Mouse (Mus musculus): ENCODE results near the gene Slc12a3.

The Slc12a3 gene

DNA sequence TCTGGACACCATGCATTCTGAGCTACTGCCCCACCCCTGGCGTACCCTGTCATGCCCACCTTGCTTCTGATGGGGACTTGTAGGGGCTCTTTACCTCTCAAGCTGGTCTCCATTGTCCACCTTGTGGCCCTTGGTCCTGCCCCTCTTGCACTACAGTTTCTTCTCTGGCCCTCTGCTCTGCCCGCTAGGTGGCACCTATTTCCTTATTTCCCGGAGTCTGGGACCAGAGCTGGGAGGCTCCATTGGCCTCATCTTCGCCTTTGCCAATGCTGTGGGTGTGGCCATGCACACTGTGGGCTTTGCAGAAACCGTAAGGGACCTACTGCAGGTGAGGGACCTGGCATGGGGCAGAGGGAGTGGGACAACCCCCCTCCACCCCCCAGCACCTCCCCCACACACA is 4.3 kb downstream of the Slc12a3 start:
- DNase-seq (ENCODE audit: low spot score), result peak; percentile 27

DNA sequence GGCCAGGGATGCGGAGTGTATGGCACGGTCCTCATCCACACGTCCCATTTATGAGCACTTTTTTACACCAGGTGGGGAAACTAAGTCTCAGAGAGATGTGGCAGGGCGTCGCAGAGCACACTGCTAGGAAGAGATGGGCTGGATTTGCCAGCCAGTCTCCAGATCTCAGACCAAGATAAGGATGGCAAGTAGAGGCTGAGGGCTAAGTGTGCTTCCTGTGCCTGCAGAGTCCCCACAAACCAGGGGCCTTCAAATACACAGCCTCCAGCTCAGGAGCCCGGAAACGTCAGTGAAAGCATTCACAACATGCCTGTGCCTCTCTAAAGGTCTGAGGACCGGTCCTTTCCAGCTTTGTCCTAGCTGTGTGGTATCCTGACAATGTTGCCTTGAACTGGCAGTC is 8.6 kb downstream of the Slc12a3 start:
- no peak for DNase-seq (ENCODE audit: low spot score)

DNA sequence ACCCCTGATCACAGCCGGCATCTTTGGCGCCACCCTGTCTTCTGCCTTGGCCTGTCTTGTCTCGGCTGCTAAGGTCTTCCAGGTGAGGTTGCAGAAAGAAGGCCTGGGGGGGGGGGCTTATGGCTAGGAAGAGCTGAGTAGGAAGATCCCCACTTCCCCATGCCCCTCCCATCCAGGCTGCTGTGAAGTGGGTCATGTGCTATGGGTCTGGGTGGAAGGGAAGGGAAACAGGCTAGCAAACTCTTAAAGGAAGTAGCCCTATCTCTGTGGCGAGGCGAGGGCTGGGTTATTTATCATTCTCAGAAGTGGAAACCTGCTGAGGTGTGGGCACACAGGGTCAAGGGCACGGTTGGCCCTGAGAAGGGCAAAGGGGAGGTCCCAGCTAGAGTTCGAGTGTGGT is 11.8 kb downstream of the Slc12a3 start:
- DNase-seq (ENCODE audit: low spot score), result no peak

DNA sequence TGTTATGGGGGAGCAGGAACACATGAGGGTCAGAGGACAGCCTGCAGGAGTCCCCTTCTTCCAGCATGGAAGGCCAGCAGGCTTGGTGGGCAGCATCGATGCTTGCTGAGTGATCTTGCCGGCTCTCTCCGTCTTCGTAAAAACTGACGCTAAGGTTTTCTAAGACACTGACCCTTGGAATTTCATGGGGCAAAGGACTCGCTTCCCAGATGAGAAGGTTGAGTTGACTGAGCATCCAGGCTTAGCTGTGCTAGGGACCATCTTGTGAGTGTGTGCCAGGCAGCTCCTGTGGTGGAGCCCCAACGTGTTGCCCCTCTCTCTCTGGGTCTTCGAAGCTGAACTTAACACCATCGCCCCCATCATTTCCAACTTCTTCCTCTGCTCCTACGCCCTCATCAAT is 13.7 kb downstream of the Slc12a3 start:
- DNase-seq (ENCODE audit: low spot score), result no peak

DNA sequence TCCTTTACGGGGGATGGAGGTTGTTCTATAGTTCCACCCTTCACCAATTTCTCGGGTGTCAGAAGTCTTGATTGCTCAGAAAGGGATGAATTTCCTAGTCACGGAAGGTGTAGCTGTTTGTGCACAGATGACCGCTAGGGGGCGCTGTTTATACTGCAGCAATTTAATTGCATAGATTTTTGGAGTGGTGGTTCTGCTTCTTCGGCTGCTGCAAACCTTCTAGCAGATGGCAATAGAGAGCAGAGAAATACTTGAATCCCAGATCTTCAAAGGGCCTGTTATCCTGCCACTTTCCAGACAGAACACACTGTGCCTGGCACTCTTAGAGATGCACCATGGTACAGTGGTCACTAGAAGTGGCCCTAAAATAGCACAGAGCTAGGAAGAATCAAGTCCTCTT is 14.3 kb downstream of the Slc12a3 start:
- DNase-seq (ENCODE audit: low spot score), result peak; percentile 88

DNA sequence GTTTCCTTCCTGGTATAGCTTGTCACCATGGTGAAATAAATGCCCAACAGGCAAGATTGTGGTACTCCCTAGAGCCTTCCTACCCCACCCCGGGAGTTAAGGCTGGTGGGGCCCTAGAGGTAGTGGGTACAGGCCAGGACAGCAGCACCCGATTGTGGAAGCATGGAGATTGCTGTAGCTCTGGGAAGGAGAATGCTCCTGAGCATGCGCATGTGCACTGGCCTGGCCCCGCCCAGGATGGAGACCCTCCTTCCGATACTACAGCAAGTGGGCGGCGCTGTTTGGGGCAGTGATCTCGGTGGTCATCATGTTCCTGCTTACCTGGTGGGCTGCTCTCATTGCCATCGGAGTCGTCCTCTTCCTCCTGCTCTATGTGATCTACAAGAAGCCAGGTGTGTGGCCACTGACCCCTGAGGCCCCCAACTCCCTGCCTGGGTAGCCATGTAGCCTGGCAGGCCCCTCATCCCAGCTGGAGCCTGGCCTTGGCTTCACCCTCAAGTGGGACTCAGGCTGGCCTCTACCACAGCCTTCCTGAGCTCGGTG is 14.8 kb downstream of the Slc12a3 start:
- DNase-seq (ENCODE audit: low spot score), result no peak

DNA sequence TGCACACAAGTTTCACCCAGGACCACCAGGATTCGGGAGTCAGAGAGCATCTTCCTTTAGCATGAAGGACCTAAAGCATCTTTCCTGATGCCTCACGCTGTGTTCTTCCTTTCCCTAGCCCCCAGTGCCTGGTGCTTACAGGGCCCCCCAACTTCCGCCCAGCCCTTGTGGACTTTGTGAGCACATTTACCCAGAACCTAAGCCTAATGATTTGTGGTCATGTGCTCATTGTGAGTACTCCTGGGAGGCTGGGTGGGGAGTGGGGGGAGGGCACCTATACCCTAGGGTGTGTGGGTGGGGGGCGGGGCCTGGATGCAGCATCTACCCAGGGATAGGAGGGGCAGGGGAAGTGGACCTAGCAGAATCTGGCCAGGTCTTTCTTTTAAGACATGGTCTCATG is 16.7 kb downstream of the Slc12a3 start:
- DNase-seq (ENCODE audit: low spot score), result no peak

DNA sequence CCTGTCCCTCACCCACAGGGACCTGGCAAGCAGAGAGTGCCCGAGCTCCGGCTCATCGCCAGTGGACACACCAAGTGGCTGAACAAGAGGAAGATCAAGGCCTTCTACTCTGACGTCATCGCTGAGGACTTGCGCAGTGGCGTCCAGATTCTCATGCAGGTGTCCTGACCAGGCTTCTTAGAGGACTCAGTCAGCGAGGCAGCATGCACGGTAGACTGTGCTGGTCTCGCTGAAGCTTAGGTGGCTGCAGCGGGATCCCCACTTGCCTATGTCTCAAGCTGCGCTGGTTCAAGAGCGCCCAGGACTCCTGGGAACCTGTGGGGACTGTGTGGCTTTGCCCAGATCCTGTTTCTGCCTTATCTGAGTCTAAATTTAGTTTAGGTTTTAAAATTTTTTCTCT is 17.3 kb downstream of the Slc12a3 start:
- no peak for DNase-seq (ENCODE audit: low spot score)

DNA sequence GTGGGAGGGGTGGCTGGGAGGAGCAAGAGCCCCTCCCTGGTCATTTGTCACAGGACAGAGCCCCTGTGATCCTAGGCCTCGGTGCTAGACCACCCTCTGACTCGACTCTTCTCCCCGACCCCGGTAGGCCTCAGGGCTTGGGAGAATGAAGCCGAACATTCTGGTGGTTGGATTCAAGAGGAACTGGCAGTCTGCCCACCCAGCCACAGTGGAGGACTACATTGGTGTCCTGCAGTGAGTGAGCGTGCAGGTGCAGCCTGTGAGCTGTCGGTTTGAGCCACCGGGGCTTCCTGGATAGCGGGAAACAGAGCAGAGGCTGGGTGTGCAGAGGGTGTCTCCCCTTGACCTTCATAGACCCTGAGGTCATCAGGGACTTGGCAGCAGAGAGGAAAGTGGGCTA is 19.4 kb downstream of the Slc12a3 start:
- no peak for DNase-seq (ENCODE audit: low spot score)

DNA sequence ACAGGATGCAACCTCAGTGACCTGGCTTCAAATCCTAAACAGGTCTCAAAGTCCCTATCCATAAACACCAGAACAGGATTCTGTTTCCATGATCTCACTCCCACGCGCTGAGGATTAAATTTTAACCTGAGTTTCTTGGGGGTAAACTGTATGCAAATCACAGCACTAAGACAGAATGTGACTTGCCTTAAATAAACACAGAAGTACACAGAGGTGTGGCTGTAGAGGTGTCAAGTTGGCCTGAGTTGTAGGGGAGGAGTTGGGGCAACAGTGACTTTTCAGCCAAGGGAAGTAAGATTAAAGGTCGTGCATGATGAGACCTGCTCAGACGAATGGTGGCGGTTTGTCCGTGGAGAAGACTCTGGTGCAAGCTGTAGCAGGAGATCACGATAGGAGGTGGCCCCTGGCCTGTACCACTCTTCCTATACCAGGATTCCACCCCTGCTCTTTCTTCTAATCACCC is 25.1 kb downstream of the Slc12a3 start:
- peak; percentile 80 for DNase-seq (ENCODE audit: low spot score)

DNA sequence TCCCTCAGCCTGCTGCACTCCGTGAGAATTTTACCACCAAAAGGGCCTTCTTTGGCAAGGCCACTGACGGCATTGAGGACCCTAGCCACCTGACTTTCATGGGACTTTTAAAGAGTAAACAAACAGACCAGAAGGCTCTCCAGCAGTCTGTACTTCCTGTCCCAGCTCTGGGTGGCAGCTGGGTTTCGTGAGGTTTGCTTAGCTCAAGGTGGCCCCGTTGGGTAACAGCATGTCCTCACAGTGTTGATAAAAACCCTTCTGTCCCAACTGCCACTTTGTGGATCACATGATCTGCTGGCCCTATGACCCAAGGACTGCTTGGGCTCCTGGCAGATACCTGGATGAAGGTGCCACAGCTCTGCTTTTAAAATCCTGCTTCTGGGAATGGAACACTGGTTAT is 25.6 kb downstream of the Slc12a3 start:
- peak; percentile 89 for DNase-seq (ENCODE audit: low spot score)

DNA sequence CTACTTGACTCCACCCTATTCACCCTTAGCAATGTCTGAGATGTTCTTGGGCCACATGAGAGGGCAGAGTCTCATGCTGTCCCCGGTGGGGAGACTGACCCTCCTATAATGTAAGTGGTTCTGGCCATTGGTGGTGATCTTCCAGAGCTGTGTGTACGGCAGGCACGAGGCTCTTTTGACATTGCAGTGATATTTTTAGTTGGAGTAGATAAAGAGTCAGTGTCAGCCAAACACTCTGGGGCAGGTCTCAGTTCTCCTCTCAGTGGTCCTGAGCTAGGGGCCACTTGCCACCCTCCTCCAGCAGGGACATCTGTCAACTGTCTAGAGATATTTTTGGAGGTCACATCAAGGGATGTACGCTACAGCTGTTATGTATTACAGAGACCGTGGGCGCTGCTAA is 28.2 kb downstream of the Slc12a3 start:
- DNase-seq (ENCODE audit: low spot score), result no peak

DNA sequence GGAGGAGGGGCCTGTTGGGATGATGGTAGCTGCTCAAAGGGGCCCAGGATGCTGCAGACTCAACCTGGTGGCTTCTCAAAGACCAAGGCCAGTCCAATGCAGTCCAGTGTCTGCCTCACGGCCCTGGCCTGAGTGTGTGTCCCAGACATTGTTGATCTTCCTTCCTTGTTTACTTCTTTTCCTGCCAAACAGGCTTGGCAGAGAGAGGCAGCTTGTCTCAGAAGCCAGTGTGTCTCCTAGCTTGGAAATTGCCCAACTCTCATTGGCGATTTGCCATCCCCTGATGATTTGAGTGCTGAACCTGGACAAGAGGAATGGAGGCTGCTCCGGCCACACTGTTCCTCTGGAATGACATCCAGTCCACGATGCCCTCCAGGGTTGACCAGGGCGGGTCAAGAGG is 29.5 kb downstream of the Slc12a3 start:
- peak; percentile 91 for DNase-seq (ENCODE audit: low spot score)

DNA sequence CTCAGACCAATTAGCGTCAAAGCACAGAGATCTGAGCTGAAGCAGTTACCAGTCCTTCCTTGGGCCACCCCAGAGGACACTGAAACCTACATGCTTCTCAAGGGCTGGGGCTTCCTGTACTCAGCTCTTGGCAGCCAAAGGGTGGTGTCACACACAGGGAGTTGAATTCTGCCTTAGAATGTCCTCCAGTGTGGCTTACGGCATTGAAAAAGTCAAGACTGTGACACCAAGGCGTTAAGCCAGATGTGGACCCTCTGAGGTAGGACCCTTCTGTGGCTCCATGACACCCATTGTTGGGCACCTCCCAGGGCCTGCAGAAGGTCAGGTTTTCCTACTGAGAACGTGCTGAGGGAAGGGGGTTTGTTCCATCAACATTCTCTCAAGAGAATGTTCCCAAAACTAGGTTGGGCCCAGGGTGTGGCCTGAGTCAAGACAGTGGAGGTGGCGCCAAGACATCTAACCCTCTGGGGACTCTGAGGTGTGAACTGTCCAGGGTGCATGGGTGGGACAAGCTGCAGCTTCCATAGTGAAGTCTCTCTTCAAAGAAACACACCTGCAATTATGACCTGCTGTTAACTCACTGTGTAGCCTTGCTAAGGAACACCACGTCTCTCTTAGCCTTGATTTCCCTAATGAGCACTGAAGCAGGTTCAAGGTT is 32.9 kb downstream of the Slc12a3 start:
- DNase-seq (ENCODE audit: low spot score), result no peak

DNA sequence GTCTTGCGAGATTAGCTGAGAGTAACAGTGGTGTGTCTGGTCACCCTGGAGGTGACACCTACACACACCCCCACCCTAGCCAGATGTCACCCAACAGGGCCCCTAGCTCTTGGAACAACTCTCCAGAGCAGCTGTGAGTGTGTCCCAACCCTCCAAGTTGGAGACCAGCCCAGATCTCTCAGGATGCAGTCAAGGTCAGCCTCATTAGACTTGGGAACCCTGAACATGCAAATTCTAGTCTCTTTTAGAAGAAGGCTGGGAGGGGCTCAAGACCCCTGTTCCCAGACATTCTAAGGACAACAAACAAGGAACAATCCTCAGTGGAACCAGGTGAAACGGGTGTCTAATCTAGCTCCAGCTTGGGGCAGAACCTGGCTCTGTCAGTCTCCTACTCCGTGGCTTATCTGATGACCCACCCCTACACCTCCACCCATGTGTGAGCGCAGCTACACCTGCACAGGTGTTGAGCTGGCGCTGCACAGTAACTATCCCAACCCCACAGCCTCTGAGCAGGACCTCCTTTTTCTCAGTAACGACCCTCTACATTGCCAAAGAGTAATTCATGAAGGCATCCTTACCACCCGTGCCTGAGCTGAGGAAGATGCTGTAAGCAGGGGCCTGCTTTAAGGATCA is 33.7 kb downstream of the Slc12a3 start:
- DNase-seq (ENCODE audit: low spot score), result peak; percentile 70

DNA sequence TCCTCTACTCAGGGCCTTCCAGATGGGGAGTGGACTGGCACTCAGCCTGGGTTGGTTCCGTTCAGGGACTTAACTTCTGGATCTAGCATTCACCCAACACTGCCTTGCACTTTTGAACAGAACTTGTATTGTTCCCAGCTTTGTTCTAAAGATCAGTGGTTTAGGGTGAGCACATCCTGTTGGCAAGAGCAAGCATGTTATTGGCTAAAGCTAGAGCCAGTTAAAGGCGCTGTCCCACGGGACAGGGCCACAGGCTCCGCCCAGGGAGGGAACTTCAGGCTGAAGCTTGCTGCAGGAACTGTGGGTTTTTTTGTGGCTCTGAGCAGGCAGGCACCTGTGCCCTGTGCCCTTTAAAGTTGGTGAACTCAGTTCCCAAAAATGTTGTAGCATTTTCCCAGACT is 34.3 kb downstream of the Slc12a3 start:
- DNase-seq (ENCODE audit: low spot score), result peak; percentile 93

DNA sequence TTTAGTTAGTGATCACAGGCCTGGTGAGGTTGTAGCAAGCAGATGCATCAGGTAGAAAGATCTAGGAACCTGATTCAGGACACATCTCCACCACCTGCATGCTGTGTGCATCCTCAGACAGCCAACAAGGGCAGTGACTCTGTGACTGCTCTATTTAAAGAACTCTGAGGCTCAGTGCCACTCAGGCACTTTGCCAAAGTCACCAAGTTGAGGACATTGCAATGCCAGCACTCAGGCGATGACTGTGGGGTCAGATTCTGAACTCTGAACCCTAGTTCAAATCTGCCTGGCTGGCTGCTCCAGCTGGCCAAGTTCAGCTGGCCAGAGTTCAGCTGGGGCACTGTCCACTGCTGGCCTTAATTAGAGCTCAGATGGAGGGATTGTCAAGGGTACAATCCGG is 34.9 kb downstream of the Slc12a3 start:
- DNase-seq (ENCODE audit: low spot score), result peak; percentile 81

DNA sequence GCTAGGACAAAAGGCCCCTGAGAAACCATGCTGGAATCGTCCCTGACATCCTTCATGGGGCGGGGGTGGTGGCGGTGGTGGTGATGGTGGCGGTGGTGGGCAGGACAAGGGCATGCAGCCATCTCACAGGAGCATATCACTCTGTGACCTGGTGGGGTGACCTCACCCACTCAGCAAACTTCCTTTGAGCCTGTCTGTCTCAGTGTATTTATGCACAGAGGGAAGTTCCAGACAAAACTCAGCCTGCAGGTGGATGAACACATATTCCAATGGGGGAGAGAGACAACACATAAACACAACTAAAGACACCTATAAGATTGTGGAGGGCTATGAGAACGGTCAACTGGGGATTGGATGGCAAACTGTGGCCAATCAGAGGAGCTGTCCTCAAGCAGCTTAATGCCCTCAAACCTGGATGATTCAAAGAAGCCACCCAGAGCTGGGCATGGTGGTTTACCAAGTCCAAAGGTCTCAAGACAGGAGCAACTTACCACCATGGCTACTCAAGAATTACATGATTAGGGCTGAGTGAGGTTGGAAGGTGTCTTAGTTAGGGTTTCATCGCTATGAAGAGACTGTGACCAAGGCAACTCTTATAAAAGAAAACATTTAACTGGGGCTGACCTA is 35.8 kb downstream of the Slc12a3 start:
- no peak for DNase-seq (ENCODE audit: low spot score)

DNA sequence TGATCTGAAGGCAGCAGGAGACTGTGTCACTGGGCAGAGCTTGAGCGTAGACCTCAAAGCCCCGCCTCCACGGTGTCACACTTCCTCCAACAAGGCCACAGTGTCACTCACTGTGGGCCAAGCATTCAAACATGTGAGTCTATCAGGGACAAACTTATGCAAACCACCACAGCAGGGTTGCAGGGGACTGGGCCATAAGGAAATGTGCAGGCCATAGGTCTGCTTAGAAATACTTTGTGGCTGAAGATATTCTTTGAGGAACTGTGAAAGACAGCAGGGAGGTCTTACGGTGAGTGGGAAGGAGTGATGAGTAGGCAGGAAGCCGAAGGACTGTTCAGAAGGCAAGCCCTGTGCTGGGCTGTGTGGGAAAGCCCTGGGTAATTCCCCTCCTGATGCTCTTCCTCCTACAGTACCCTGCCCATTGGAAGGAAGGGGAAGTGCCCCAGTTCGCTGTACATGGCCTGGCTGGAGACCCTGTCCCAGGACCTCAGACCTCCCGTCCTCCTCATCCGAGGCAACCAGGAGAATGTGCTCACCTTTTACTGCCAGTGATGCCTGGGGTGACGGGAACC is 36.5 kb downstream of the Slc12a3 start:
- peak; percentile 79 for DNase-seq (ENCODE audit: low spot score)

DNA sequence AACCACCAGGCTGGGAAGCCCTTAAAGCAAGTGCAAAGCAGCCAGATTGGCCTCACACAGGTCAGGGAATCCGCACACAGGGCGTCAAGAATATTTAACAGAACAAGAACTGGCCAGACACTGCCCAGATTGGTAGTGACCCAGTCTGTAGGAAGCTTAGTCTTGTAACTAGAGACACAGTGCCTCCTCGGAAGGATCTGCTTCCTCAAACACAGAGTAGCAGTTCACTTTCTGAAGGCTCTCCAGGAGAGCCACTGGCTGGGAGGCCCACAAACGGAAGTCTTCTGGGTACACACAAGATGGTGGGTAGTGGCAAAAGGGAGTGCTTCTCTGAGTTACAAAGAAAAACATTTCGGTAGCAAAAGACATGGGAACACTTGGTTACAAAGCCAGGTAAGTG is 41.8 kb downstream of the Slc12a3 start:
- DNase-seq (ENCODE audit: low spot score), result no peak

DNA sequence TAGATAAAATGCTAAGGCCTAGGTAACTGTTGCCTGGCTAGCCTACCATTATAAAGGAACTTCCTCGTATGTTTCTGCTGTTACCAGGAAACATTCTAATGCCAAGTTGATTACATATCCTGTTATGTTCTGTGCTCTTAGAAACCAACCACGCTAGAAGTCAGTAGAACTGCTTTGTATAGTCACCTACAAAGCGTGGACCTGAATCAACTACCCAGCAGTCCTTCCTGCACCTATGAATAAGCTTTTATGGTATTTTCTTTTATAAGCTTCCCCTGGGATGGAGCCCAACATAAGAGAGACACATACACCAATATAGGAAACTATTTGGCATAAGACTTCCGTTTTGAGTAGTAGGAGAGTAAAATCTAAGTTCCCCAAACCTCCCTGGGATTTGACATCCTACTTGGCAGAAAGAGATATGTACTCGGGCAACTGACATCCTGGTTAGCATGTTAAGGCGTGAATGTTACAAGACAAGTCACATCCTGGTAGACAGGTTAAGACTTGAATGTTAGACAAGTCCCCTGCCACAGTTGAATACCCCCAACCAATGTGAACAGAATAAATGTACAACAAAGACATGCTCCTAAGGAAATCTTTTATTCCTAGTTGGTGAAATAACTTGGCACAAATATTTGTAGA is 44.1 kb downstream of the Slc12a3 start:
- DNase-seq (ENCODE audit: low spot score), result peak; percentile 46

DNA sequence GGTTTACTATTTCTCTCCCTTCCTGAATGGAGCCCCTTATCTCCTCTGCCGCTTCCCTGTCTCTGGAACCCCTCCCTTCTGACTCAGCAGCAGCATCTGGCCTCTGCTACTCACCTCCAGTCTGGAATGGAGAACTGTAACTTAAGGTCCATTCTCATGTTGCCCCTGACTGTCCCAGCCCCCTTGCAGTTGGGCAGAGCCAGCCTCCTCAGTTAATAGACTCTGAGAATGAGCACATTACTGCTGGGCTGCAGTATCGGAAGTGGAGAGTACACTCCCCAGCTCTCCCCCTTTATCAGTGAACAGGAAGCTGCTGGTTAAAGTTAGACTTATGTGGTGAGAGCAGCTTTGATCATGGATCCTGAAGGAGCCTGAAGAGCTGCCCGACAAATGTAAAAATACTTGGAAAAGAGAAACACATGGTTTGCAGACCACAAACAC is 46.6 kb downstream of the Slc12a3 start:
- DNase-seq (ENCODE audit: low spot score), result peak; percentile 37
